Mouse (Mus musculus) liver, adult 2 months (tissue): ENCODE results near the gene Csnk1g2.

Source experiments
- CTCF ChIP-seq: fragments of 200-500 bp; IDR thresholded peaks from 2 replicates; pipeline ENCODE4 v1.5.1; 2011; ENCODE audit warnings: low read depth, low read length, control low read depth
- POLR2A ChIP-seq: fragments of 200-500 bp; IDR thresholded peaks from 2 replicates; pipeline ENCODE4 v1.6.1; 2011; ENCODE audit warnings: low read length, control low read depth; ENCODE audit not compliant: insufficient read depth; ENCODE audit errors: extremely low read depth

- TF ChIP-seq POLR2A: no peak
- no peak for TF ChIP-seq CTCF
Observed at GRCm38 (mm10) chr10:80646936-80647335, 24.3 kb downstream of the Csnk1g2 start.
